Mouse (Mus musculus): Measurements from ENCODE around the gene Elane. TPM values are rescaled to one million over a fixed set of nuclear protein-coding genes. Genes with fewer than 3 reads are reported as not detected.
A peak's percentile ranks its signal among the peaks of the same experiment; 100 is the strongest.

Gene Elane
- polyA plus RNA-seq, 1 experiment from 2014 or later = 1.1 TPM

DNA sequence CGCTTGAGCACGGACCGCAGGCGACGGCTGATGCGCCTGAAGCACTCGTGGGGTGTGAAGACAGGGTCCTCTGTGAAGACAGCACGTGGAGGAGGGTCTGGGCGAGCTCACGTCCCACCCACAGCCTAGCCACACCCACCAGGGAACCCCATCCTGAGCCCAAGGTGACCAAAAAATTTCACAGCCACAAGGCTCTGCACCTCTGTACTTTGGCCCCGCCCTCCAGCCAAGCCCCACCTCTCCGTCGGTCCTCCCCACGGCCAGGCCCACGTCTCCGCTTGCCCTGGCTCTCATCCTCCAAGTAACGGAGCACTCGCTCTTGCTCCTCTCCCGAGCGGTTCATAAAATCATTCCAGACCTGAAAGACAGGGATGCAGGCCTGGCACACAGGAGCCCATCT, 26.4 kb downstream of the Elane start:
- ATAC-seq = no peak
- Histone ChIP-seq H3K9ac (no peak overlapping the region), H3K4me3 (replicated peaks) (no peak overlapping the region), H3K4me2 (replicated peaks) (no peak overlapping the region), H3K27me3 (replicated peaks) (peaks cover under 1% of the 10 kb centered on the region; the same call in 1 of the 2 replicates), H3K27ac (no peak overlapping the region), H3K4me1 (replicated peaks) (peaks cover 37% of the 10 kb centered on the region), H3K9me3 (no peaks in the 10 kb centered on the region), H3K36me3 (peaks cover 10% of the 10 kb centered on the region)
- WGBS = 64% methylated on average over 20 of the region's 20 CpGs

DNA sequence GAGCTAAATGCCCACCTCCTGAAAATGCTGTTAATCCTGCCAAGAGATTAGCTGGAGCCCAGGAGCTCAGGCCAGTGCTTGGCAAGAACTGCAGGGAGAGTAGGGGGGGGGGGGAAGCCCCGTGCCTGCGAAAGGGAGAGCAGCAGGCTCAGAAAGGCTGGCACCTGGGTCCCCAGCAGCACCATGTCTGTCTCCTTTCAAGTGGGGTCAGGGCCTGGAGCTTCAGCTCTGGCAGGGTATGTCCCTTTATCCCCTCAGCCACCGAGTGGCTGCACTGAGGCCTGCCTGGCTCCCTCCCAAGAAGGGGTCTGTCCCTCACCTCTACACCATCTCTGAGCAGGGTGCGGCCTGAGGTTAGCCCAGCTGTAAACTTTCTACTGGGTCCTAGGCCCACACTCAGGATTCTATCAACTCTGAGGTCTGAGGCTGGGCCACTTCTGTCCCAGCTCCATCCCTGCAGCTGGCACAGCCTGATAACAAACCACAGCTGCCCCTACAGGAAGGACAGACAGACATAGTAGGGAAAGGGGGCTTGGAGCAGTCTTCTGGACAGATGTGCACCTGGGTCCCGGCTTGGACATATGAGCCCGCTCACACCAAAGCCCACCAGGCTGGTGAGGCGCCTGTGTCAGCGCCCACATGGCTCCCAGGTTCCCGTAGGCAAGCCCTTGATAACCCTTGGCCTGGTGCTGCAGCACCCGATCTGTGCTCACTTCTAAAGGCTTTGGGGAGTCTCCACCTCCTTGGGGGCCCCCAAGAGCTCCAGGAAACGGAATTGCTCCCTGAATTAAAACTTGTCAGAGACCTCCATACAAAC, 28.3 kb downstream of the Elane start:
- peak overlapping the region; percentile 20; the same call in 1 of the 2 replicates for H3K9ac ChIP-seq
- H3K36me3 ChIP-seq = peaks cover 10% of the 10 kb centered on the region
- H3K4me2 ChIP-seq (replicated peaks) = peak overlapping the region; percentile 92; the same call in 1 of the 2 replicates
- ATAC-seq = no peak
- peaks cover 20% of the 10 kb centered on the region for H3K27me3 ChIP-seq (replicated peaks)
- 71% methylated on average over 11 of the region's 11 CpGs for WGBS
- no peaks in the 10 kb centered on the region for H3K9me3 ChIP-seq
- H3K4me1 ChIP-seq (replicated peaks) = peaks cover 46% of the 10 kb centered on the region
- H3K27ac ChIP-seq = no peak overlapping the region
- H3K4me3 ChIP-seq (replicated peaks) = no peak overlapping the region

DNA sequence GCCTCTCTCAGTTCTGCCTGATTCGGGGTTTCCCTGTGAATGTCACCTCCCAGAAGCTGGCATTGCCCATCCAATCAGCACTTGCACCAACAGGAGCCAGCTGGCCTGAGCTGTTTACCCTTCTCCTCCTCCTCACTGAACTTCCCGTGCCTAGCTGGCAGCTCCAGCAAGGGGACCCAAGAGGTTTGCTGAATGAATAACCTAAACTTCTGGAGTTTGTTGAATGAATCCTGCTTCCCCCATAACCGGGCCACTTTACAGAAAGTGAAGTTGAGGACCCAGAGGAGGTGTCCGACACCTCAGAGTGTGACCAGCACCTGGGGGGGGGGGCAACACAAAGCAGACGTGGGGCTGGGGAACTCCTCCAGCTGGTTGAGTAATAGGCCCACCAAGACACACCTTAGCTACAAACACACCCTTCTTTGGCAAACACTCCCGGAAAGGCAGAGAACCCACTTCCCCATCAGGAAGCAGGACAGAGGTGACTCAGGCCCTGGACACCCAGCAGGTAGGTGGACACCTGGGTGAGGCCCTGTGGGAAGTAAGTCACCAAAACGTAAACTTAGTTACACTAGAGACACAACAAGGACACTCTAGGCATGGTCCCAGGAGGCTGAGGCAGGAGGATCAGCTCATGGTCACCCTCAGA, 29.0 kb downstream of the Elane start:
- no peaks in the 10 kb centered on the region for H3K9me3 ChIP-seq
- H3K9ac ChIP-seq = peak overlapping the region; percentile 0; the same call in 1 of the 2 replicates
- ATAC-seq = no peak
- peaks cover 10% of the 10 kb centered on the region for H3K36me3 ChIP-seq
- H3K27me3 ChIP-seq (replicated peaks) = peaks cover 26% of the 10 kb centered on the region
- H3K27ac ChIP-seq = no peak overlapping the region
- WGBS = 59% methylated on average over 7 of the region's 7 CpGs
- peak overlapping the region; percentile 92 for H3K4me2 ChIP-seq (replicated peaks)
- H3K4me1 ChIP-seq (replicated peaks) = peaks cover 45% of the 10 kb centered on the region
- no peak overlapping the region for H3K4me3 ChIP-seq (replicated peaks)

DNA sequence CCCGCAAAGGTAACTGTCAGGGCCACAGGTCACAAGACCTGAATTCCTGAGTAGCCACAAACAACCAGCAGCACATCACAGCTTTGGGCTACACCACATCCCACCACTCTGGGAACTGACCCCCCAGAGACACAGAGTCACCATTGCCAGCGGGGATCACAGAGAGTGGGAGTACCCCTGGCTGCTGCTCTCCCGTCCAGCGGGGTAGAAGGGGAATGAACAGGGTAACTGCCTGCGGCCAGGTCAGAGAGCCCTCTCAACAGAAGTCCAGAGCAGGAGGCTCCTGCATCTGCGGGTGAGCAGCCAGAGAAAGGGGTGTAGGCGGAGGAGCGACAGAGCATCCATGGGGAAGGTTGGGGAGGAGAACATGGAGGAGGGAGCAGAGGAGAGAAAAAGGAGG, 30.0 kb downstream of the Elane start:
- no peak for ATAC-seq
- H3K4me2 ChIP-seq (replicated peaks) = peak overlapping the region; percentile 92
- peak overlapping the region; percentile 75 for H3K4me3 ChIP-seq (replicated peaks)
- H3K36me3 ChIP-seq = peaks cover 8% of the 10 kb centered on the region
- H3K9ac ChIP-seq = peak overlapping the region; percentile 97
- peaks cover 53% of the 10 kb centered on the region for H3K4me1 ChIP-seq (replicated peaks)
- 0 out of 2 replicates have a peak overlapping the region, but pooled peaks have one; percentile 38 for H3K27ac ChIP-seq
- H3K9me3 ChIP-seq = no peaks in the 10 kb centered on the region
- peaks cover 36% of the 10 kb centered on the region for H3K27me3 ChIP-seq (replicated peaks)
- 8% methylated on average over 8 of the region's 8 CpGs for WGBS

DNA sequence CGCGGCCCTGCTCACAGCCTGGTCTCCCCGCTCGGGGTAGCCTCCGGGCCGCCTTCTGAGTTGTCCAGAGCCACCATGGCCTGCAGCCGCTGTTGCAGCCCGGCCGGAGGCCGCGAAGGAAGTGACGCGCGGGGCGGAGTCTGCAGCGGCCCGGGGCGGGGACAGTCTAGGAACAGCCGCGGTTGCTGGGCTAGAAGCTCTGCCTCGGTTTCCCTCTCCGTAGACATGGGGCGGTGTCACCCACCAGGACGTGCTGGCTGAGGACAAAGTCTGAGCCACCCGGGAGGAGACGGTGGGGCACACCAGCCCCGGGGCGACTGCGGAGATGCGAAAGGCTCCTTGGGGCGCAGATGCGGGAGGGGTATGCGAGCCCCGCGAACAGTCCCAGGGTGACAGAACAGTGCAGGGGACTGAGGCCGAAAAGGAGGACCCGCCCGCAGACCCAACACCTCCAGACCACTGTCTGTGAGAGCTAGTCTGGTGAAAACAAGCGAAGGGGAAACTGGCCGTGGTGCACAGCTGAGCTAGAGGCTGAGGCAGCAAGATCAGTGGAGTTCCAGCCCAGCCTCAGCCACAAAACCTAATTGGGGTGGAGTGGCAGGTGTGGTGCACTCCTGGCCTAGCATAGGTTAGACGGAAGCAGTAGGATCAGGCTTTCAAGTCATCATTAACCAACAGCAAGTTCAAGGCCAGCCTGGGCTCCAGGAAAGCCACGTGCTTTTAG, 30.9 kb downstream of the Elane start, which contains the start of gene Kiss1r:
Gene Kiss1r, plus strand, starts transcription at position 164 of the 724 bp plus-strand sequence.
- Histone ChIP-seq H3K27ac (peak within 1 kb of the TSS; percentile 77), H3K4me1 (replicated peaks) (peaks cover 59% of the 10 kb centered on the region), H3K4me2 (replicated peaks) (peak within 1 kb of the TSS; percentile 92), H3K4me3 (replicated peaks) (peak within 1 kb of the TSS; percentile 75), H3K27me3 (replicated peaks) (peaks cover 45% of the 10 kb centered on the region), H3K9ac (peak within 1 kb of the TSS; percentile 97), H3K36me3 (0 out of 2 replicates have a peak, but pooled peaks cover under 1% of the 10 kb centered on the region), H3K9me3 (no peaks in the 10 kb centered on the region)
- peak; percentile 84 for ATAC-seq
- 2% methylated on average over 42 of the region's 42 CpGs for WGBS

DNA sequence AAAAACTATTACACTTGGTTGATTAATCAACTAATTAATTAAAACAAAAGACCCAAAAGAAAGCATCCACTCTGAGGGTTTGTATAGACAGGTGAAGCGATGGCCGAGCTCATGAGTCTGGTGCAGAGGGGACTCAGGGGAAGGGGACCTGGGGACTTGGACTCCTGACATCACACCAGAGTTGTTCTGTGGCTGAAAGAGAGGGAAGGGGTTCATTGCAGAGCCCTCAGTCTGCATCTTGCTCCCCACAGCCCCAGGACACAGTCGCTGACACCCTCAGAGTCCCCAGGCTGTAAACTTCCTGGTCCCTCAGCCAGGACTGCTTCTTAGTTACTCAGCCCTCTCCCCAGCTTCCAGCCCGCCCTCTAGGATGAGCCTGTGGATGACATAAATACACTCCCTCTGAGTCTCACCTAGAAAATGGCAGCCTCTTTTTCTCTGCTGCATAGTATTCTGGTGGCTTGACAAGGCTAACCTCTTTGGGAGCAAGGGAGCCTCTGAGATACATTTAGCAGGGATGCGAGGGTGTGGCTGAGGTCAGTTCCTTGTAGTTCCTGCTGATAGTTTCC, 31.6 kb downstream of the Elane start:
- H3K27ac ChIP-seq = peak overlapping the region; percentile 77; the same call in 1 of the 2 replicates
- ATAC-seq = no peak
- no peak overlapping the region for H3K9ac ChIP-seq
- H3K36me3 ChIP-seq = no peaks in the 10 kb centered on the region
- peak overlapping the region; percentile 75 for H3K4me3 ChIP-seq (replicated peaks)
- peaks cover 51% of the 10 kb centered on the region for H3K27me3 ChIP-seq (replicated peaks)
- peak overlapping the region; percentile 92 for H3K4me2 ChIP-seq (replicated peaks)
- WGBS = 69% methylated on average over 5 of the region's 5 CpGs
- no peaks in the 10 kb centered on the region for H3K9me3 ChIP-seq
- peaks cover 55% of the 10 kb centered on the region for H3K4me1 ChIP-seq (replicated peaks)

DNA sequence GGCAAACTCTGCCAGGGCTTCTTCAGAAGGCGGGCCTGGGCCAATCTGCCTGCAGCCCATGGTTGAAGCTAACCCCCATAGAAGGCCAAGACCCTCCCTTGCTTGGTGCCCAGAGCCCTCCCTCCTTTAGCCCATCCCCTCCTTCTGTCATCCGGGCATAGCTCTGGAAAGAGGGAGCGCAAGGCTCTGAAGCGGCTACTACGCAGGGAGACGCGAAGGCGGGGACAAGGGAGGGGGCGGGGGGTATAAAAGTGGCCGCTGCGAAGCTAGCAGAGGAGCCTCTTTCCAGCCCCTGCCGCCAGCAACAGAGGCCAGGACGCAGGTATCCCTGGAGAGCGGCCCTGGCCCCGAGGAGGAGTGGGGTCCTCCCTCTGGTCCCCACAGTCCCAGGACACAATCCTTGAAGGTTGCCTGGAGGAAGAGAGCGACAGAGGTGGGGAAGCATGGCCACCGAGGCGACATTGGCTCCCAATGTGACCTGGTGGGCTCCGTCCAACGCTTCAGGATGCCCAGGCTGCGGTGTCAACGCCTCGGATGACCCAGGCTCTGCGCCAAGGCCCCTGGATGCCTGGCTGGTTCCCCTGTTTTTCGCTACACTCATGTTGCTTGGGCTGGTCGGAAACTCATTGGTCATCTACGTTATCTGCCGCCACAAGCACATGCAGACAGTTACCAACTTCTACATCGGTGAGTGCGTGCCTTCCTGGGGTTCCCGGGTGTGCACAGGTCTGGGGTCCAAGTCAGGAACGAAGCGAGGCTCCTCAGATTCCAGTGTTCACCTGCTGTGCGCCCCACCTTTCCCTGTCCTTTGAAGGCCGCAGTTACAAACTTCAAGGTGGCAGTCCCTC, 32.4 kb downstream of the Elane start:
- Histone ChIP-seq H3K27ac (no peak overlapping the region), H3K4me3 (replicated peaks) (peak overlapping the region; percentile 6), H3K4me2 (replicated peaks) (peak overlapping the region; percentile 53), H3K9ac (peak overlapping the region; percentile 20; the same call in 1 of the 2 replicates), H3K27me3 (replicated peaks) (peaks cover 60% of the 10 kb centered on the region), H3K4me1 (replicated peaks) (peaks cover 54% of the 10 kb centered on the region), H3K9me3 (no peaks in the 10 kb centered on the region), H3K36me3 (no peaks in the 10 kb centered on the region)
- 12% methylated on average over 34 of the region's 35 CpGs for WGBS
- ATAC-seq = no peak

DNA sequence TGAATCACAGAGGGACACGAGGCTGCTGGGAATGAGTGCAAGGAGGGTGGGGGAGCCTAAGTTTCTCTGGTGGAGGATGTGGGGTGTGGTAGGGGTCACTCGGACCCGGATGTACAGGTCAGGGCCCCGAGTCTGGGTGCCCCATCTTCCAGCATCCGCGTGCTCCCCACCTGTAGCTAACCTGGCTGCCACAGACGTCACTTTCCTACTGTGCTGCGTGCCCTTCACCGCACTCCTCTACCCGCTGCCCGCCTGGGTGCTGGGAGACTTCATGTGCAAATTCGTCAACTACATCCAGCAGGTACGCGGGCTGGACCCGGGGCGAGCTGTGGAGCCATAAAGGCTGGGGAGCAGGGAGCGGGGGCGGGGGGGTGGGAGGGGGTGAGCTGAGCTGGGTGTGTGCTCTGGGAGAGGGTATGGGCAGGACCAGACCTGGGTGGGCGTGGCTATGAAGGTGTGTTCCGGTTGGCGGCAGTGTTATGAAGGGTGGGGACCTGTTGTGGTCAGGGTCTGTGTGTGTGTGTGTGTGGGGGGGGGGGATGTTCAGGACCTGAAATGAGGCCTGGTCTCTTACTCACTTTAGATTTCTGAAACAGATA, 33.3 kb downstream of the Elane start:
- 4% methylated on average over 21 of the region's 21 CpGs for WGBS
- no peak for ATAC-seq
- H3K4me3 ChIP-seq (replicated peaks) = 0 out of 2 replicates have a peak overlapping the region, but pooled peaks have one; percentile 6
- no peaks in the 10 kb centered on the region for H3K9me3 ChIP-seq
- H3K4me2 ChIP-seq (replicated peaks) = peak overlapping the region; percentile 53
- no peak overlapping the region for H3K9ac ChIP-seq
- peaks cover 60% of the 10 kb centered on the region for H3K27me3 ChIP-seq (replicated peaks)
- no peak overlapping the region for H3K27ac ChIP-seq
- peaks cover 50% of the 10 kb centered on the region for H3K4me1 ChIP-seq (replicated peaks)
- no peaks in the 10 kb centered on the region for H3K36me3 ChIP-seq

DNA sequence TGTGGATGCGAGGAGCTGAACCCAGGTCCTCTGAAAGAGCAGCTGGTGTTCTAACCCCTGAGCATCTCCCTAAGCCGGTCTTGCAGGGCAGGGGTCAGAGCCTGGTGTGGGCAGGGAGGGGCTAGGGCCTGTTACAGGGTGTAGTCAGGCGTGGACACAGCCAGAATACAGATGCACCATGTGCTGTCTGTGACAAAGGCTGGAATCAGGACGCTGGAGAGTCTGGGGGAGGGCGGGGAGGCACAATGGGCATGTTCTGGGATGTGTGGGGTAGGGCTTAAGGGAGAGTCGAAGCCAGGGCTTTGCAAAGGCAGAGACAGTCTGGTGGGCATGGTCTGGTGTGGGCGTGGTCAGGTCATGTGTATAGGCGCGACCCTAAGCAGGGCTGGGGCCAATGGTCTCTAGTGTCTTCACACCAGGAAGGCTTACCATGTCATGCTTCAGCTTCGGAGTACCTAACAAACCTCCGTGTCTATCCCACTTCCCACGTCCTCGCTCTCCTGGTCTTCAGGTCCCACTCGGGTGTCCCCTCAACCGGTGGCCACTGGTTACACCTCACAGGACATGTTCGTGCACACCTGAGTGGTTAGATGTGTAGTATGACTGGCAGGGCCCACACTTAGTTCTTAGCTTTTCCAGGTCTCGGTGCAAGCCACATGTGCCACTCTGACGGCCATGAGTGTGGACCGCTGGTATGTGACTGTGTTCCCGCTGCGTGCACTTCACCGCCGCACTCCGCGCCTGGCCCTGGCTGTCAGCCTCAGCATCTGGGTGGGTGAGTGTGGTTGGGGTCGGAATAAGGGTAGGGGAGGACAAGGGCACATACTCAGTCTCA, 34.2 kb downstream of the Elane start:
- Histone ChIP-seq H3K9ac (no peak overlapping the region), H3K4me3 (replicated peaks) (peak overlapping the region; percentile 31; the same call in 1 of the 2 replicates), H3K9me3 (no peaks in the 10 kb centered on the region), H3K27ac (no peak overlapping the region), H3K36me3 (no peaks in the 10 kb centered on the region), H3K4me2 (replicated peaks) (peak overlapping the region; percentile 72), H3K4me1 (replicated peaks) (peaks cover 46% of the 10 kb centered on the region), H3K27me3 (replicated peaks) (peaks cover 60% of the 10 kb centered on the region)
- 27% methylated on average over 26 of the region's 26 CpGs for WGBS
- no peak for ATAC-seq

DNA sequence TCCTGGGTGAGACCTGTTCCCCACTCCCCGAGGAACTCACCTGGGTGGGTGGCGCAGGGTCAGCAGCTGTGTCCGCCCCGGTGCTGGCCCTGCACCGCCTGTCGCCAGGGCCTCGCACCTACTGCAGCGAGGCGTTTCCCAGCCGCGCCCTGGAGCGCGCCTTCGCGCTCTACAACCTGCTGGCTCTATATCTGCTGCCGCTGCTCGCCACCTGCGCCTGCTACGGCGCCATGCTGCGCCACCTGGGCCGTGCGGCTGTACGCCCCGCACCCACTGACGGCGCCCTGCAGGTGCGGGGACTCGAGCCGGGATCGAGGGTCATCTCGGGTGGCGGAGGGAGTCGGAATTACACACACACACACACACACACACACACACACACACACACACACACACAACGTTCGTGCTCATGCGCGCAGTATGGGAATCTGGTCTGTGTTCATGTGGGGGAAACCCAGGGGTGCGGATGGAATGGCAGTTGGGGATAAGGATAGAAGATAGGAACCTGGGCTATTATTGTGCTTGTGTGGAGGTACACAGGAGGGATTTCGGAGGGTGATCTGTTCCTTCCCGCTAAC, 35.0 kb downstream of the Elane start, which contains the start of gene R3hdm4:
Gene R3hdm4, minus strand, starts transcription at position 251 of the 578 bp plus-strand sequence.
- Histone ChIP-seq H3K27ac (no peak within 1 kb of the TSS), H3K9ac (peak within 1 kb of the TSS; percentile 23; the same call in 1 of the 2 replicates), H3K9me3 (no peaks in the 10 kb centered on the region), H3K36me3 (no peaks in the 10 kb centered on the region), H3K27me3 (replicated peaks) (peaks cover 60% of the 10 kb centered on the region), H3K4me2 (replicated peaks) (peak within 1 kb of the TSS; percentile 72), H3K4me3 (replicated peaks) (peak within 1 kb of the TSS; percentile 31), H3K4me1 (replicated peaks) (peaks cover 47% of the 10 kb centered on the region)
- WGBS = 4% methylated on average over 40 of the region's 41 CpGs
- 0 out of 2 replicates have a peak, but pooled peaks have one; percentile 8 for ATAC-seq
